Mouse (Mus musculus): ENCODE measurements at regions not wholly inside any gene's neighbourhood (a gene's known extent, or its start where the extent isn't known, plus 50 kb on each side); places are given as distances from the start of the nearest gene placed in this dataset.

GRCm38 (mm10) chr9:68347426-68347825 lies 306.2 kb upstream of the Rora start:
- TF ChIP-seq CTCF (IDR thresholded peaks at IDR 0.05; ENCODE audit: borderline replicate concordance, insufficient read depth, low read depth, low read length) (no peak), POLR2A (IDR thresholded peaks at IDR 0.05; ENCODE audit: borderline replicate concordance, insufficient read depth, low read length) (no peak)
